Mouse (Mus musculus) embryo, embryonic 11.5 days (tissue): ENCODE results near the gene Ctdnep1.

Experiments used
- DNase-seq: peaks from one replicate; pipeline ENCODE4 v3.0.0-alpha.2; 2012; ENCODE audit warnings: low read depth, low spot score

Ctdnep1 gene

GRCm38 (mm10) chr11:69981141-69981762 lies at the start of gene Ctdnep1:
Ctdnep1 (plus strand) TSS chr11:69981156.
- no peak for DNase-seq

- no peak for DNase-seq
These were observed 49.2 kb upstream of the Ctdnep1 start for GRCm38 (mm10) chr11:69931769-69932168.

GRCm38 (mm10) chr11:69932254-69932653 lies 48.7 kb upstream of the Ctdnep1 start:
- DNase-seq: no peak

GRCm38 (mm10) chr11:69933066-69933465 lies 47.9 kb upstream of the Ctdnep1 start:
- no peak for DNase-seq

- DNase-seq: peak; percentile 89
These were observed 46.8 kb upstream of the Ctdnep1 start for GRCm38 (mm10) chr11:69934169-69934568.

GRCm38 (mm10) chr11:69934681-69935080 lies 46.3 kb upstream of the Ctdnep1 start:
- no peak for DNase-seq

- peak; percentile 84 for DNase-seq
These were observed 45.6 kb upstream of the Ctdnep1 start, which contains the start of gene Ybx2 for GRCm38 (mm10) chr11:69935137-69935879. Ybx2 (plus strand) TSS chr11:69935796.

GRCm38 (mm10) chr11:69936156-69936555 lies 44.8 kb upstream of the Ctdnep1 start:
- DNase-seq: no peak

- DNase-seq: no peak
These were observed 44.1 kb upstream of the Ctdnep1 start for GRCm38 (mm10) chr11:69936714-69937347.

GRCm38 (mm10) chr11:69937385-69937784 lies 43.6 kb upstream of the Ctdnep1 start:
- DNase-seq: no peak

GRCm38 (mm10) chr11:69937834-69938233 lies 43.1 kb upstream of the Ctdnep1 start:
- no peak for DNase-seq

GRCm38 (mm10) chr11:69938401-69938979 lies 42.5 kb upstream of the Ctdnep1 start:
- DNase-seq: no peak

GRCm38 (mm10) chr11:69939181-69939580 lies 41.8 kb upstream of the Ctdnep1 start:
- no peak for DNase-seq

- no peak for DNase-seq
These were observed 41.2 kb upstream of the Ctdnep1 start for GRCm38 (mm10) chr11:69939731-69940130.

- no peak for DNase-seq
These were observed 40.0 kb upstream of the Ctdnep1 start for GRCm38 (mm10) chr11:69940962-69941361.

- no peak for DNase-seq
These were observed 35.7 kb upstream of the Ctdnep1 start for GRCm38 (mm10) chr11:69945216-69945615.

GRCm38 (mm10) chr11:69945997-69946891 lies 34.7 kb upstream of the Ctdnep1 start:
- no peak for DNase-seq

- peak; percentile 46 for DNase-seq
These were observed 33.5 kb upstream of the Ctdnep1 start for GRCm38 (mm10) chr11:69947337-69948065.

- peak; percentile 93 for DNase-seq
These were observed 32.7 kb upstream of the Ctdnep1 start, which contains the start of gene Slc2a4 for GRCm38 (mm10) chr11:69948066-69948762. Slc2a4 (minus strand) TSS chr11:69948188.

GRCm38 (mm10) chr11:69948763-69949150 lies 32.2 kb upstream of the Ctdnep1 start:
- peak; percentile 83 for DNase-seq
